Mouse (Mus musculus) heart, embryonic 15.5 days (tissue): ENCODE measurements around the gene Coro2b. TPM values are rescaled to one million over a fixed set of nuclear protein-coding genes. Genes with fewer than 3 reads are reported as not detected.

ENCODE experiments used
- ATAC-seq: fragments of 200-750 bp; cut with Nextera tagmentation; replicated peaks from 2 replicates; pipeline ENCODE4 v1.8.0; 2017; ENCODE audit warnings: low read depth, moderate TSS enrichment; ENCODE audit not compliant: insufficient number of reproducible peaks, insufficient read depth, low FRiP score
- H3K27ac ChIP-seq: fragments of 300-500 bp; sonication (generic); 2 replicates; pipeline ENCODE4 v1.5.1; 2015; ENCODE audit warnings: mild to moderate bottlenecking, inconsistent platforms
- H3K27me3 ChIP-seq: fragments of 300-500 bp; sonication (generic); 2 replicates; pipeline ENCODE4 v1.6.1; 2015; ENCODE audit warnings: inconsistent platforms
- H3K36me3 ChIP-seq: fragments of 300-500 bp; sonication (generic); 2 replicates; pipeline ENCODE4 v1.6.1; 2015; ENCODE audit warnings: mild to moderate bottlenecking, inconsistent platforms
- H3K4me1 ChIP-seq: fragments of 300-500 bp; sonication (generic); replicated peaks from 2 replicates; pipeline ENCODE4 v1.6.1; 2015; ENCODE audit warnings: inconsistent platforms
- H3K4me2 ChIP-seq: fragments of 300-500 bp; sonication (generic); 2 replicates; pipeline ENCODE4 v1.6.1; 2015; ENCODE audit warnings: inconsistent platforms, mild to moderate bottlenecking, moderate library complexity
- H3K4me3 ChIP-seq: fragments of 300-500 bp; sonication (generic); 2 replicates; pipeline ENCODE4 v1.5.1; 2015; ENCODE audit warnings: mild to moderate bottlenecking, inconsistent platforms
- H3K9ac ChIP-seq: fragments of 300-500 bp; sonication (generic); 2 replicates; pipeline ENCODE4 v1.6.1; 2015; ENCODE audit warnings: mild to moderate bottlenecking, inconsistent platforms
- H3K9me3 ChIP-seq: fragments of 300-500 bp; sonication (generic); replicated peaks from 2 replicates; pipeline ENCODE4 v1.6.1; 2016; ENCODE audit warnings: inconsistent platforms
- WGBS: fragments of 180-500 bp; shearing (Covaris S2); methylation state at CpG from one replicate; pipeline ENCODE4 v1.1.7; 2015; ENCODE audit warnings: mixed read lengths; 5-methylcytosine and 5-hydroxymethylcytosine counted together
- polyA plus RNA-seq: library from polyadenylated mRNA; unstranded; fragments of >200 nt; fragmentation: Nextera tagmentation; extraction: Ambion mirVana; gene quantifications from 2 replicates; pipeline ENCODE4 v1.2.1, GENCODE M21; 2015

The Coro2b gene
- polyA plus RNA-seq, 1 experiment from 2014 or later: 5.7 TPM

DNA sequence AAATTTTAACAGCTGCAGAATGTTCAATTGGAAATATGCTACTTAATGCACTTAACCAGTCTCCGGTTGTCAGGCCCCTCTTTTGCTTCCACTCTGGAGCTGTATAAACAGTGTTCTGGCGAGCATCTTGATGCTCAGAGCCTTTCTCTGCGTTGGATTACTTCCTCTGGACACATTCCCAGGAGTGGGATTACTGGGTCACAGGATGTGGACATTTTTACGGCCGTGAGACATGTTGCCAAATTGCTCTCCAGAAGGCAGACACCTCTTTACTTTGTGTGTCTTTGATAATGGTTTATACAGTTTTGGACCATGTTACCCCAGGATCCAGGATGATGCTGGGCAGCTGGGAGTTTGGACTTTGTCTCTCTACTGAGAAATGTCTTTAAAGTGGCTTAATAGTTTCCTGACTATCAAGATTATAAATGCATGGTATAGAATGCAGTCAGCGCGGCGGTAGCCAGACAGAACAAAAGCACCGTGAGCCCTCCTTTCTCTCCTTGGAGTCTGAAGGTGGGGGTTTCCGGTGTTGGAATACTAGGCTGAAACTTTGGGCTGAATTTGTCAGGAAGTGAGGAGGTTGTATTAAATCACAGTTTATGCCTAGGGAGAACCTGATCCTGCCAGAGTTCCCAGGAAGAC, 23.2 kb downstream of the Coro2b start:
- ATAC-seq: no peak; the same call in 1 of the 2 replicates
- Histone ChIP-seq H3K4me2 (no peak overlapping the region), H3K9me3 (no peaks in the 10 kb centered on the region), H3K4me1 (peaks cover 10% of the 10 kb centered on the region), H3K27me3 (no peaks in the 10 kb centered on the region), H3K4me3 (no peak overlapping the region), H3K9ac (no peak overlapping the region), H3K36me3 (no peaks in the 10 kb centered on the region), H3K27ac (peak overlapping the region; percentile 35)
- WGBS: 47% methylated on average over 10 of the region's 10 CpGs

DNA sequence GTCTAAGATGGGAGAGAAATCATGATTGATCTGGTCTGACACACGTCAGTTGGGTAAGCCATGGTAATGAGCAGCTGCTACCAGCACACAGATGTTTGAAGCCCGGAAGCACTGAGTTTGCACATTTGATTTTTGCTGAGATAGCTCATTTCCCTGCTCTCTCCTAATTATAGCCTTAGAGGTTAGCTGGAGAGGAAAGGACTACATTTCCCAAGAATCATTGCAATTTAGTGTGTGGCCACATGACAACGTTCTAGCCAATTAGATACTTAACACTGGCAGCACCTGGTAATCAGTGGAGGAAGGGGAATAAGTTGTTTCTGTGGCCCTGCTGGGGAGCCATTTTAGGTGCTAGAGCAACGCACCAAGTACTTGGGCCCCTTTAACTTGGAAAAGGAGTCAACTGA, 26.3 kb downstream of the Coro2b start:
- 60% methylated on average over 4 of the region's 4 CpGs for WGBS

DNA sequence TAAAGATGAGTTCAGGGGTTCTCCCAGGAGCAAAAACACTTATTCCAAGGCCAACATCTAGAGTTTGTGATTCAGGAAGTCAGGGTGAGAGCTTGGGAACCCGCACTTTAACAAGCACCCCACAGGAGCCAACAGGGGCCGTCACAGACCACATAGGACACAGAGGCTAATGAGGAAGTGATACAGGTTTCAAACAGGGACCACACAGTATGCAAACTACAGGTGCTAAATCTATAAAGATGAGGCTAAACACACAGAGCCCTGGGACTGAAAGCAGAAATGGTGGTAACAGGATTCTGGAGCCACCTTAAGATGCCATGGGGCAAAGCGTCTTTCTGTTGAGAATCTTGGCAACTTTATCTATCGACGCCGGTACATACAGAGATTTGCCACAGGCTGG, 27.2 kb downstream of the Coro2b start:
- Histone ChIP-seq H3K9me3 (no peaks in the 10 kb centered on the region), H3K27me3 (no peaks in the 10 kb centered on the region), H3K36me3 (no peaks in the 10 kb centered on the region), H3K4me2 (no peak overlapping the region), H3K27ac (no peak overlapping the region), H3K9ac (no peak overlapping the region), H3K4me1 (peaks cover 33% of the 10 kb centered on the region), H3K4me3 (no peak overlapping the region)
- 81% methylated on average over 6 of the region's 6 CpGs for WGBS
- ATAC-seq: no peak

More for the DNA sequence above, 26.3 kb downstream of the Coro2b start:
- no peak overlapping the region for H3K27ac ChIP-seq
- no peak overlapping the region for H3K9ac ChIP-seq
- H3K4me1 ChIP-seq: peaks cover 29% of the 10 kb centered on the region
- no peaks in the 10 kb centered on the region for H3K9me3 ChIP-seq
- no peak overlapping the region for H3K4me3 ChIP-seq
- no peak for ATAC-seq
- H3K36me3 ChIP-seq: no peaks in the 10 kb centered on the region
- no peak overlapping the region for H3K4me2 ChIP-seq
- H3K27me3 ChIP-seq: no peaks in the 10 kb centered on the region

DNA sequence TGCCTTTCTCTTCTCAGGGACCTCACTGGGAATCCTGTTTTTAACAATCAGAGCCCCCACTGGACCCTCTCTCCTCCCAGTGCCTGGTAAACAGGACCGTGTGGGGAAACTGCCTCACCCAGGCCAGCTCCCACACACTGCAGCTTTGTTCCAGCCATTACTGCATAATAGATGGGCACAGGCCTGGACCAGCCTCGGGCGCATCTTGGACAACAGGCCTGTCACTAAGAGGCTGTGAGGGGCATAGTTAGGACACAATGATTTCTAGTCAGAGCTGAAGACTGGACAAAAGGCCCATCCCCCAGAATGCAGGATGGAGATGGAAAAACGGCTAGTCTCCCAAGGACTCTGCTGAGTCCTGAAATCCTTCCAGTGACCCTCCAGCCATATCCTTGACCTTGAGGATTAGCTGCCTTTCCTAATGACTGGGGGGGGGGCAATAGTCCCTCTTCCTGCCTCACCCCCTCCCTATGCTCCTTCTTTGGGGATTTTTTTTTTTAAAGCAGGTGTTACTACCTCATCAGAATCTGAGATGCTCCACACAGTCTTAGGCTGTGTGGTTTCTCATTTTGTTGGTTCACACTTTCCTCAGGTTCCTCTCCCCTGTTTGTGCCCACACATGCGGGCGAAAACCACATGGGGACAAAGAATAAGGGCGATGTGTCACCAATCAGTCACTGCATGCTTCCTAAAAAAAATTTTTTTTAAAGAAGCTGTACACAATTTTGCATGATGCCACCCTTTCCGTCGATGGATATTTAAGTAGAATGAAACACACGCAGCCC, 27.9 kb downstream of the Coro2b start:
- no peaks in the 10 kb centered on the region for H3K36me3 ChIP-seq
- no peak overlapping the region for H3K4me3 ChIP-seq
- H3K4me1 ChIP-seq: peaks cover 36% of the 10 kb centered on the region
- no peak overlapping the region for H3K4me2 ChIP-seq
- 82% methylated on average over 10 of the region's 10 CpGs for WGBS
- ATAC-seq: no peak
- H3K9me3 ChIP-seq: no peaks in the 10 kb centered on the region
- no peak overlapping the region for H3K9ac ChIP-seq
- no peaks in the 10 kb centered on the region for H3K27me3 ChIP-seq
- H3K27ac ChIP-seq: no peak overlapping the region

DNA sequence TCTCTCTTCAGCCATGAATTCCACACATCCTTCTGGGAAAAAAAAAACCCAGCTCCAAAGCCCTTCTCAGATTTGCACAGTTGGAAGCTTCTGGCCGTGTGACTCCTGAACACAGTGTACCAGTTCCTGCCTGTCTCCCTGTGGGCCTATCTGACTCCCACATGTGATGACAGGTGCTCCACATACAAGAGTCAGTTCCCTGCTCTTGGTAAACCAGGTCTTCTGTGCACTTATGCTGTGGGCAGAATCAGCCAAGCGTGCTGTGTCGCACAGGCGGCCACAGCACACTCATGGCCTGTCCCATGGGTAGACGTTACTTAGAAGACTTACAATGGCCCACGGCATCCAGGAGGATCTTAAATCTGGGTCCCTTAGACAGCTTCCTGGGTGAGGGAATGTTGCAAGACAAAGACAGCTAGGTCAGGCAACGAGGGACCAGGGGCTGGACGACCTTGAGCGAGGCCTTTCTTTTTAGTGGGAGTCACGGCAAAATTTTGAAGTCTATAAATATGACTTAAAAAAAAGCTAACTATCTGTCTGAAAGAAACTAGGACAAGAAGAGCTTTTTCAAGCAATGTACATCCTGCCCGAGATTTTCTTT, 30.3 kb downstream of the Coro2b start:
- 50% methylated on average over 11 of the region's 11 CpGs for WGBS
- no peaks in the 10 kb centered on the region for H3K27me3 ChIP-seq
- no peak overlapping the region for H3K4me3 ChIP-seq
- H3K27ac ChIP-seq: peak overlapping the region; percentile 47
- H3K9me3 ChIP-seq: no peaks in the 10 kb centered on the region
- no peak overlapping the region for H3K9ac ChIP-seq
- peak; percentile 65 for ATAC-seq
- H3K4me2 ChIP-seq: no peak overlapping the region
- H3K36me3 ChIP-seq: no peaks in the 10 kb centered on the region
- H3K4me1 ChIP-seq: peaks cover 33% of the 10 kb centered on the region

DNA sequence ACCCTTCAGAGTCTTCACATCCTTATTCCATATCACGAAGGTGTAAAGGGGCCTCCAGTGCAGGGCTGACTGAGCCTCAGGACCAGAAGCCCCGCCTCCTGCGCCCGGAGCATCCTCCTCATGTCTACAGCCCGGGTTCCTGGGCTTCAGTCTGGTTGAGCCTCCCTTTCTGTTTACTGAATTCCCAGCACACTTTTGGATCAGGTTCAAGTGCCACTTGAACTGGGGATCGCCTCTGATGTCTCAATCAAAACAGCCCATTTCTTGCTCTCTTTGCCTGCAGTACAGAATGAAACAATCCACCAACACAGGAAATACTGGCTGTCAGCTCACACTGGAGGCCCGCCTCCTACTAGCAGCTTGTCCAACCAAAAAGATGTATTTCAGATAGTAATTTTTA, 32.7 kb downstream of the Coro2b start:
- Histone ChIP-seq H3K4me3 (no peak overlapping the region), H3K4me1 (peaks cover 35% of the 10 kb centered on the region), H3K36me3 (no peaks in the 10 kb centered on the region), H3K27ac (no peak overlapping the region), H3K9ac (no peak overlapping the region), H3K27me3 (no peaks in the 10 kb centered on the region), H3K4me2 (no peak overlapping the region), H3K9me3 (no peaks in the 10 kb centered on the region)
- 54% methylated on average over 7 of the region's 7 CpGs for WGBS
- ATAC-seq: no peak

DNA sequence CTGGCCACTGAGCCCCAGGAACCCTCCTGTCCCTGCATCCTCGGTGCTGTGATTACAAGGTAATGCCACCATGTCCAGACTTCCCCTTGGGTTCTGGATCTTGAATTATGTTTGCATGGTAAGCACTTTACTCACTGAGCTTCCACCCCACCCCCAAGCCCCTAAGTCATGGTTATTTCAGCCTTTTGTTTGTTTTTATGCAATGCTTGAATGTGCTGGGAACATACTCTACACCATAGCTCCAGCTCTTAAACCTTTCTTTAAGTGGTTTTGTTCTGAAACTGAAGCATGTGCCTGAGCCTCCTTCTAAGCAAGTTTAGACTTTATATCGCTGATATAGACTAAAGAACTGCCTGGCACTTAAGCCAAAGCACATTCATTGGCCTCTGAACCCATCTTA, 34.5 kb downstream of the Coro2b start:
- H3K27ac ChIP-seq: no peak overlapping the region

DNA sequence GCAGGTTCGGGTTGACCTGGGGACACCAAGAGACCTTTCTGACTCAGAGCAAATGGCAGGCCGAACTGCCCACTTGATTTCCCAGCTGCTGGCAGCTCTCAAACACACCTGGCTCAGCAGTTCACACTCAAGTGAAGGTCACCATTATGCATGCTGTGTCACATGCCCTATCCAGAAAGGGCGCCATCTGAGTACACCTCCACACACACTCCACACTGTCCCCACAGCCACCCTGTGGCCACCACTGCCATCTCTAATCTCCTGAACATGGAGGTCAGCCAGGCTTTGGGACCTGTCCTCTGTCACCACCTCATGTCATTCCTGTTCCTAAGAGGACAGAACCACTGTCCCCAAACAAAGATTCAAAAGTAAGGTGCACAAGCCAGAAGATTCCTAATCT, 35.3 kb downstream of the Coro2b start:
- peaks cover 31% of the 10 kb centered on the region for H3K4me1 ChIP-seq
- no peaks in the 10 kb centered on the region for H3K9me3 ChIP-seq
- no peak overlapping the region for H3K4me3 ChIP-seq
- H3K4me2 ChIP-seq: no peak overlapping the region
- no peak; the same call in 1 of the 2 replicates for ATAC-seq
- no peaks in the 10 kb centered on the region for H3K36me3 ChIP-seq
- H3K27ac ChIP-seq: no peak overlapping the region
- no peaks in the 10 kb centered on the region for H3K27me3 ChIP-seq
- WGBS: 76% methylated on average over 3 of the region's 3 CpGs
- H3K9ac ChIP-seq: no peak overlapping the region

More for the DNA sequence above, 34.5 kb downstream of the Coro2b start:
- H3K27me3 ChIP-seq: no peaks in the 10 kb centered on the region
- 74% methylated on average over 2 of the region's 2 CpGs for WGBS
- no peaks in the 10 kb centered on the region for H3K9me3 ChIP-seq
- H3K9ac ChIP-seq: no peak overlapping the region
- H3K4me3 ChIP-seq: no peak overlapping the region
- peaks cover 39% of the 10 kb centered on the region for H3K4me1 ChIP-seq
- no peak overlapping the region for H3K4me2 ChIP-seq
- H3K36me3 ChIP-seq: no peaks in the 10 kb centered on the region
- ATAC-seq: no peak

DNA sequence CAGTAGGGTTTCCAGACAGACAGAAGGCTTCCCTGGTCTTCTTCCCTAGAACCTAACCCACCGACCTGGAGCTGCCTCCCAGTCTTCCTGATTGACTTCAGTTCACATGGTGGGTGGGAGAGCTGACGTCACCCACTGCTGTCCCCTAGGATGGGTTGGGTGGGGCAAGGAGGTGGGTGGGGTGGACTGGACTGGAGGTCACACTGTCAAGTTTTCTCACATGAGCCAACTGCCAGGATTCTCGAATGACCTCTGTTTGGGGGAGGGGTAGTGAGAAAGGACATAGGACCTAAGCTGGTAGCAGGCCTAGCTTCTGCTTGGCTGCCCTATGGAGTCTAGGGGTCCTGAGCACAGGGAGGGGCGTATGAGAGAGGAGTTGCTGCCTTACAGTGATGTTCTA, 36.8 kb downstream of the Coro2b start:
- H3K27me3 ChIP-seq: no peaks in the 10 kb centered on the region
- no peaks in the 10 kb centered on the region for H3K9me3 ChIP-seq
- H3K4me1 ChIP-seq: peaks cover 17% of the 10 kb centered on the region
- H3K4me2 ChIP-seq: no peak overlapping the region
- no peak overlapping the region for H3K27ac ChIP-seq
- WGBS: 71% methylated on average over 4 of the region's 4 CpGs
- H3K9ac ChIP-seq: no peak overlapping the region
- no peak for ATAC-seq
- no peak overlapping the region for H3K4me3 ChIP-seq
- H3K36me3 ChIP-seq: no peaks in the 10 kb centered on the region

DNA sequence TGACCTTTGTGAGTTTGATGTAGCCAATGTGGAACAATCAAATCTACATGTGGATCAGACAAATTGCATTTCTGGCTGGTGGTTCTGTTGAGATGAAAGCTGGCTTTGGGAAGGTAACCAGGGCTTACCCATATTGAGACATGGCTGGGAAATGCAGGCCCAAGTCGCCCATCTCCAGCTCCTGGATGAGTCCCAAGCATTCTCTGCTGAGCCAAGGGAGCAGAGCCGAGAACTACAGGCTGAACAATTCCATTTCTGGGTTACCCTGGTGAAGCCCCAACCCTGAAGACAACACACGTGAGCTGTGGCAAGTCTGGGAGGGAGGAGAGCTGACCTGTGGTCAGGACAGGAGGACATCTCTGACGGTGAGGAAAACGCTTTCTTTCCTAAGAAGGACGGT, 37.9 kb downstream of the Coro2b start:
- no peak overlapping the region for H3K4me3 ChIP-seq
- H3K27ac ChIP-seq: no peak overlapping the region
- no peaks in the 10 kb centered on the region for H3K36me3 ChIP-seq
- no peak overlapping the region for H3K9ac ChIP-seq
- H3K27me3 ChIP-seq: no peaks in the 10 kb centered on the region
- H3K4me2 ChIP-seq: no peak overlapping the region
- peaks cover 14% of the 10 kb centered on the region for H3K4me1 ChIP-seq
- no peaks in the 10 kb centered on the region for H3K9me3 ChIP-seq
- no peak for ATAC-seq
- WGBS: 74% methylated on average over 6 of the region's 6 CpGs

DNA sequence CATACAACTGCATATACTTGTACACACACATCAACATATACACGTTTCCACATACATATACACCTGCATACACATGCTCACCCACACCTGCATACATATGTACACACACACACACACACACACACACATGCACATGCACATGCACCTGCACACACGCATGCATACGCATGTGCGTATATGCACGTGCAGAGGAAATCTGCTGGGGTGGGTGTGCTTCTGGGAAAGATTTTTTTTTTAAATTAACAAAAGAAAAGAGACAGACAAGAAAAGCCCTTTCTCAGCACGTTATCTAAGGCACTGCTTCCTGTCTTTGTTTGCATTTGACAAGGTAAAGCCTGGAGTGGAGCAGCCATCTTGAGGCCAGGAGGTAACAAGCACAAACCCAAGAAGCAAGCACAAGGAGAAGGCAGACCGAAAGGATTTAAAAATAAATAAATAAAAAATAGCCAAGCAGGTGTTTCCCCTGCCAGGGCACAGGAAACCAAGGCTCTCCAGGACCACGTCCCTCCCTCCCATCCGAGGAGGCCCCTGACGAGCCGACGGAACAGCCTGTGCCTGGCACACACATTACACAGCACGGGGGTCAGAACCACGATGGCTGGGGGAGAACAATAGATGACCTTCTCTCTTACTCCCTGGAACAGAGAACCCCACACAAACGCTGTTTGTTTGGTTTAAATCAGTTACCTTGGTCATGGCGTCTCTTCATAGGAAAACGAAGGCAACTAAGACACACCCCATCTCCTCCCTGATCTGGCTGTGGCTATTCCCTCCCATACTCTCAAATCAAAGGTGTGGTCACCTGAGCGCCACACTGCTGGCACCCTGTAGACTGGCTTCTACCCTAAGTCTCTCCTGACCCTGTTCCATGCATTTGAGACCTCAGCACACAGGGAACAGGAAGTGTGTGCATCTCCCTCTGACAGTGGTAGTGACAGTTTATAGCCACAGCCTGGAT, 39.4 kb downstream of the Coro2b start:
- no peak overlapping the region for H3K4me2 ChIP-seq
- H3K27ac ChIP-seq: peak overlapping the region; percentile 57
- no peak overlapping the region for H3K4me3 ChIP-seq
- H3K36me3 ChIP-seq: no peaks in the 10 kb centered on the region
- H3K4me1 ChIP-seq: peaks cover 13% of the 10 kb centered on the region
- H3K9ac ChIP-seq: no peak overlapping the region
- no peak; the same call in 1 of the 2 replicates for ATAC-seq
- WGBS: 51% methylated on average over 18 of the region's 18 CpGs
- no peaks in the 10 kb centered on the region for H3K9me3 ChIP-seq
- no peaks in the 10 kb centered on the region for H3K27me3 ChIP-seq
